Mouse (Mus musculus): ENCODE results near the gene Mepe. TPM values are rescaled to one million over a fixed set of nuclear protein-coding genes. Genes with fewer than 3 reads are reported as not detected.

The Mepe gene
- not detected for total RNA-seq (2022)

GRCm38 (mm10) chr5:104325029-104325428 is at the start of gene Mepe:
Gene Mepe (plus strand): TSS chr5:104325329.
- DNase-seq (ENCODE audit: low spot score in 2 of 2), result no peak

- DNase-seq (ENCODE audit: low spot score in 2 of 2), result no peak
These were observed 30.9 kb upstream of the Mepe start for GRCm38 (mm10) chr5:104294201-104294600.

- no peak for DNase-seq (ENCODE audit: low spot score in 2 of 2)
These were observed 26.1 kb upstream of the Mepe start, which contains the start of gene Ibsp for GRCm38 (mm10) chr5:104298994-104299393. Gene Ibsp (plus strand): TSS chr5:104299171.

GRCm38 (mm10) chr5:104314073-104314472 is 11.1 kb upstream of the Mepe start:
- DNase-seq (ENCODE audit: low spot score in 2 of 2), result no peak

GRCm38 (mm10) chr5:104326884-104327283 is 1.8 kb downstream of the Mepe start:
- no peak for DNase-seq (ENCODE audit: low spot score in 2 of 2)

- no peak for DNase-seq (ENCODE audit: low spot score in 2 of 2)
These were observed 2.3 kb downstream of the Mepe start for GRCm38 (mm10) chr5:104327389-104327788.

GRCm38 (mm10) chr5:104327876-104328275 is 2.7 kb downstream of the Mepe start:
- no peak for DNase-seq (ENCODE audit: low spot score in 2 of 2)

- DNase-seq (ENCODE audit: low spot score in 2 of 2), result no peak
These were observed 3.3 kb downstream of the Mepe start for GRCm38 (mm10) chr5:104328317-104328850.

GRCm38 (mm10) chr5:104329381-104329780 is 4.3 kb downstream of the Mepe start:
- DNase-seq (ENCODE audit: low spot score in 2 of 2), result no peak

GRCm38 (mm10) chr5:104330088-104330487 is 5.0 kb downstream of the Mepe start:
- no peak for DNase-seq (ENCODE audit: low spot score in 2 of 2)

GRCm38 (mm10) chr5:104332296-104332695 is 7.2 kb downstream of the Mepe start:
- no peak for DNase-seq (ENCODE audit: low spot score in 2 of 2)

- peak; percentile 21 to 25 for DNase-seq (ENCODE audit: low spot score in 2 of 2)
These were observed 8.1 kb downstream of the Mepe start for GRCm38 (mm10) chr5:104333231-104333640.

- DNase-seq (ENCODE audit: low spot score in 2 of 2), result no peak
These were observed 8.5 kb downstream of the Mepe start for GRCm38 (mm10) chr5:104333643-104334042.

- no peak for DNase-seq (ENCODE audit: low spot score in 2 of 2)
These were observed 9.4 kb downstream of the Mepe start for GRCm38 (mm10) chr5:104334516-104334915.

GRCm38 (mm10) chr5:104335962-104336361 is 10.8 kb downstream of the Mepe start:
- no peak for DNase-seq (ENCODE audit: low spot score in 2 of 2)

GRCm38 (mm10) chr5:104337491-104337890 is 12.4 kb downstream of the Mepe start:
- DNase-seq (ENCODE audit: low spot score in 2 of 2), result no peak

- DNase-seq (ENCODE audit: low spot score in 2 of 2), result no peak
These were observed 13.9 kb downstream of the Mepe start for GRCm38 (mm10) chr5:104339009-104339408.

GRCm38 (mm10) chr5:104339706-104340512 is 14.8 kb downstream of the Mepe start:
- no peak for DNase-seq (ENCODE audit: low spot score in 2 of 2)

- no peak for DNase-seq (ENCODE audit: low spot score in 2 of 2)
These were observed 15.3 kb downstream of the Mepe start for GRCm38 (mm10) chr5:104340513-104340829.

GRCm38 (mm10) chr5:104342881-104343280 is 17.8 kb downstream of the Mepe start:
- DNase-seq (ENCODE audit: low spot score in 2 of 2), result no peak

GRCm38 (mm10) chr5:104344526-104345240 is 19.6 kb downstream of the Mepe start:
- no peak for DNase-seq (ENCODE audit: low spot score in 2 of 2)

GRCm38 (mm10) chr5:104345241-104345630 is 20.1 kb downstream of the Mepe start:
- DNase-seq (ENCODE audit: low spot score in 2 of 2), result no peak

- no peak for DNase-seq (ENCODE audit: low spot score in 2 of 2)
These were observed 25.9 kb downstream of the Mepe start for GRCm38 (mm10) chr5:104351041-104351440.

Measured in gastrocnemius, adult 8-10 months (tissue).